Mouse (Mus musculus) liver, embryonic 15.5 days (tissue): Measurements from ENCODE around the gene Gm10300. TPM values are rescaled to one million over a fixed set of nuclear protein-coding genes. Genes with fewer than 3 reads are reported as not detected.
A peak's percentile ranks its signal among the peaks of the same experiment; 100 is the strongest.

ENCODE experiments used
- ATAC-seq: fragments of 200-750 bp; cut with Nextera tagmentation; 2 replicates; pipeline ENCODE4 v1.8.0; 2017; ENCODE audit warnings: moderate number of reproducible peaks, mild to moderate bottlenecking, moderate library complexity; ENCODE audit not compliant: insufficient read depth
- H3K27ac ChIP-seq: fragments of 300-500 bp; sonication (generic); replicated peaks from 2 replicates; pipeline ENCODE4 v1.5.1; 2015; ENCODE audit warnings: mild to moderate bottlenecking, inconsistent platforms
- H3K27me3 ChIP-seq: fragments of 300-500 bp; sonication (generic); 2 replicates; pipeline ENCODE4 v1.6.1; 2015; ENCODE audit warnings: mild to moderate bottlenecking, inconsistent platforms
- H3K36me3 ChIP-seq: fragments of 300-500 bp; sonication (generic); replicated peaks from 2 replicates; pipeline ENCODE4 v1.6.1; 2015; ENCODE audit warnings: moderate library complexity, mild to moderate bottlenecking, inconsistent platforms
- H3K4me1 ChIP-seq: fragments of 300-500 bp; sonication (generic); replicated peaks from 2 replicates; pipeline ENCODE4 v1.6.1; 2015; ENCODE audit warnings: inconsistent platforms
- H3K4me2 ChIP-seq: fragments of 300-500 bp; sonication (generic); 2 replicates; pipeline ENCODE4 v1.6.1; 2015; ENCODE audit warnings: moderate library complexity, mild to moderate bottlenecking, inconsistent platforms
- H3K4me3 ChIP-seq: fragments of 300-500 bp; sonication (generic); replicated peaks from 2 replicates; pipeline ENCODE4 v1.5.1; 2015; ENCODE audit warnings: mild to moderate bottlenecking, inconsistent platforms
- H3K9ac ChIP-seq: fragments of 300-500 bp; sonication (generic); 2 replicates; pipeline ENCODE4 v1.6.1; 2015; ENCODE audit warnings: moderate library complexity, mild to moderate bottlenecking, inconsistent platforms
- H3K9me3 ChIP-seq: fragments of 300-500 bp; sonication (generic); replicated peaks from 2 replicates; pipeline ENCODE4 v1.6.1; 2016; ENCODE audit warnings: inconsistent platforms
- WGBS: fragments of 180-500 bp; shearing (Covaris S2); methylation state at CpG from one replicate; pipeline ENCODE4 v1.1.7; 2015; ENCODE audit warnings: mixed read lengths; ENCODE audit not compliant: insufficient replicate concordance; 5-methylcytosine and 5-hydroxymethylcytosine counted together
- polyA plus RNA-seq: library from polyadenylated mRNA; unstranded; fragments of >200 nt; fragmentation: Nextera tagmentation; extraction: Ambion mirVana; gene quantifications from 2 replicates; pipeline ENCODE4 v1.2.1, GENCODE M21; 2015

The Gm10300 gene
- polyA plus RNA-seq: 0.43 and 0.46 TPM in 2 replicates

DNA sequence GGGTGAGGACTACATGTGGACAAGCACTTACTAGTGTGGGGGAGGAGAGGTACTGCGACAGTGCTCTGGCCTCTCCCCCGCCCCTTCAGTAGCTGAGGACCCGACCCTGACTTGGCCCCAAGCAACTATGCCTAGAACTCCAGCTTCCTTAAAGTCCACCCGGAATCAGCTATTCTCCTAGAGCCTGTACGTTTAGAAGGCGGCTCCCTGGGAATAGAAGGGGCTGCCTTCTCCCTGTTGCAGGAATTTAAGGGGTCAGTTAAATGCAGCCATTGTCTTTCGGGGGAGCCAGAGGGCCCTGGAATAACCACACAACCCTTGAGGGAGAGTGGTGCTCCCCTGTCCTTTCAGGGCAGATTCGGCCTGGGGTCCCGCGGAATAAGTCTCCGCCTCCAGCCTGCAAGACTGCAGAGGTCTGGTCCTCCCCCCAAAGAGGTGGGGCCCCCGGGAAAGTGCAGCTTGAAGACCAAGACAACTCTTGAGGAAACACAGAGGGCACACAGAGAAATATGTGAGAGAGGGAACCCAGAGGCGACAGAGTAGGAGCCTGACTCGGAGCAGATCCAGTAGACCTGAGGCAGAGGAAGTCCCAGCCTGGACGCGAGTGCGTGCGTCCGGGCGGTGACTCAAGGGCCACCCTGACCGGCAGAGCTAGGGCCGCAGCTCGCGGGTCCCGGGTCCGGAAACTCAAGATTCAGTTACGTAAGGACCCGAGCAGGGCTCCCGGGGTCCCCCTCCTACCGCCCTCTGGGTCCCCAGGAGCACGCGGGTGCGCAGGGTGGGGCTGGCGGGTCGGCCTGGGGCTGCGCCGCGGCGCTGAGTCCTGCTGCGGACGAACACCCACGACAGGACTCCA, at the start of gene Gm10300:
Gene Gm10300, plus strand, starts transcription at position 621 of the 856 bp plus-strand sequence.
- Histone ChIP-seq H3K4me1 (peaks cover 84% of the 10 kb centered on the region), H3K36me3 (peaks cover 40% of the 10 kb centered on the region), H3K9me3 (no peaks in the 10 kb centered on the region), H3K4me2 (peak within 1 kb of the TSS; percentile 86), H3K9ac (peak within 1 kb of the TSS; percentile 98), H3K4me3 (peak within 1 kb of the TSS; percentile 94), H3K27ac (peak within 1 kb of the TSS; percentile 99), H3K27me3 (no peaks in the 10 kb centered on the region)
- WGBS: under 1% methylated on average over 42 of the region's 42 CpGs
- ATAC-seq: peak; percentile 20

DNA sequence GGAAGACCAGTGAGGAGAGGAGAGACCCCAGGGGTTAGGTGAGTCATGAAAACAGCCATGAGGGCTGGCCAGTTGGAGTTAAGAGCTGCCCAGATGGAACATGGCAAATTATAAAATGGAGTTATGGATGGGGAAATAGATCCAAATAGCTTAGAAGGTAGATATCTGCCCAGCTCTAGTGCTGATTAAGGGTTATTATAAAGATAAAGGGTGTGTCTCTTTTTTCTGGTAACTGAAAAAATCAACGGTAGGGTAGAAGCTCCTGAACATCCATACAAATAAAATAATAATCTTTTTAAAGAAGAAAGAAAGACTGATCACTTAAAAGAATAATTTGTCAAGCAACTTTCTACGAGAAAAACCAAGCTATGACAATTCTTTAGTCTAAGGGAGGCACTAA, 49.2 kb upstream of the Gm10300 start:
- peaks cover 76% of the 10 kb centered on the region for H3K4me1 ChIP-seq
- peak overlapping the region; percentile 37; the same call in 1 of the 2 replicates for H3K9ac ChIP-seq
- no peak overlapping the region for H3K4me3 ChIP-seq
- 0 out of 2 replicates have a peak, but pooled peaks cover 2% of the 10 kb centered on the region for H3K9me3 ChIP-seq
- H3K27ac ChIP-seq: peak overlapping the region; percentile 85
- peak overlapping the region; percentile 33 for H3K4me2 ChIP-seq
- peaks cover 45% of the 10 kb centered on the region for H3K36me3 ChIP-seq
- no peaks in the 10 kb centered on the region for H3K27me3 ChIP-seq
- 41% methylated on average over 2 of the region's 2 CpGs for WGBS
- ATAC-seq: no peak

DNA sequence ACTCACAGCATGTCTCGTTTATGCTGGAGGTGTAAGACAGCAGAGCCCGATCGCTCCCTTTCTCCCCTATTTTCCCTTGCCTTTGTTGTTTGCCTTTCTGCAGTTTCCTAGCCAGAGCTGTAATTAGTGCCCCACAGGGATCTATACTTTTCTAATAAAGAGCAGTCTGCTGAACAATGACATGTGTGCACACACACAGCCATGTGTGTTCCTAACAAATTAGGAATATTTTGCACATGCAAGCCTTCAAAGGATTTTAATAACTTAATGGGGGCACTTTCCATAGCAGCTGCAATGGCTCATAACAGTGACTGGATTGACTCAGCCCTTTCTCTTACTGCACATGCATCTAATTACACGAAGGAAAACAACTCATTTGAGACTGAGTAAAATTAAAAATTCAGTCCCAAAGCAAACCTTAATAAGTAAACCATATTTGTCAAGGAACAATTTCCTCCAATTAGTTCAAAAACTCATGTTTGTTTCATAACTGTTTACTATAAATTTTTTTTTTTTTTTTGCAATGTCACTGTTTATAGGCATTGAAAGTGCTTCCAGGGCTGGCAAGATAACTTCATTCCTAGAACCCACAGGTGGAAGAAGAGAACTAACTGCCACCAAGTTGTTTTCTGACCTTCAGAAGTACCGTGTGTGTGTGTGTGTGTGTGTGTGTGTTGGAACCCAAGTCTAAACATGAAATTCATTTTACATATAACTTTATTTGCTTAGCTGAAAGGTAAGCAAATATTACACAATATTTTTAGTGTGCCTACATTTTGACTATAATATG, 48.6 kb upstream of the Gm10300 start:
- Histone ChIP-seq H3K27me3 (no peaks in the 10 kb centered on the region), H3K4me1 (peaks cover 82% of the 10 kb centered on the region), H3K4me3 (no peak overlapping the region), H3K4me2 (peak overlapping the region; percentile 29), H3K27ac (peak overlapping the region; percentile 85), H3K9me3 (0 out of 2 replicates have a peak, but pooled peaks cover 2% of the 10 kb centered on the region), H3K9ac (peak overlapping the region; percentile 37), H3K36me3 (peaks cover 50% of the 10 kb centered on the region)
- 38% methylated on average over 5 of the region's 5 CpGs for WGBS
- peak; percentile 78 for ATAC-seq

DNA sequence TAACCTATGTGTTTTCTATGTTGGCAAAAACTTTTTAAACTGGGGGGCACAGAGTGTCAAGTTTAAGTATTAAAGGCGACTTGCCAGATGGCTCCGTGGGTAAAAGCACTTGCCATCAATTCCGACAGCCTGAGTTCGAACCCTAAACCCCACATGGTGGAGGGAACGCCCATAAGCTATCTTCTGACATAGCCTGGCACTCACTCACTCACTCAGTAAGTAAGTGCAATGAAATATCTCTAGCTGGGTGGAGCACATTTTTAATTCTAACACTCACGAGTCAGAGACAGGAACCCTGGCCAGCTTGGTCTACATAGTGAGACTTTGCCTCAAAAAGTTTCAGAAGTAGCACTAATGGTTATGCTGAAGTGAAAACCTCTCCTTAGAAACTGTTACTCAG, 47.3 kb upstream of the Gm10300 start:
- Histone ChIP-seq H3K4me2 (peak overlapping the region; percentile 36), H3K4me3 (no peak overlapping the region), H3K4me1 (peaks cover 87% of the 10 kb centered on the region), H3K36me3 (peaks cover 55% of the 10 kb centered on the region), H3K27me3 (no peaks in the 10 kb centered on the region), H3K9ac (0 out of 2 replicates have a peak overlapping the region, but pooled peaks have one; percentile 13), H3K9me3 (0 out of 2 replicates have a peak, but pooled peaks cover 2% of the 10 kb centered on the region), H3K27ac (peak overlapping the region; percentile 86)
- ATAC-seq: peak; percentile 75
- WGBS: 39% methylated on average over 6 of the region's 6 CpGs

DNA sequence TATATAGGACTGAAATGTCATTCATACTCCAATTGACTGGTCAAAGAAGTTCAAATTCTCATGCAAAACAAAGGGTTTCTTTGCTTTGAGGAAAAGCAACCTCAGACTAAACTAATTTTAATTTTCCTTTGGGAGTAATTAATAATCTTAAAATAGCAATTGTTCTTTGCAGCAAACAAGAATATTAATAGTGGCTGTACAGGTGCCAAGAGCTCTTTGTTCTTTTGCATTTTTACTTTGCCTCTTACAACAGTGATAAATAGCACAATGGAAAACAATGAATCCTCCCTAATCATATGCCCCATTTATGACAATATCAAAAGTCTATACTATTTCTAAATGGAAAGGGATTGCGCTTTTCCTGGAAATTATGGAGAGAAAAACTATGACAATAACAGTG, 46.7 kb upstream of the Gm10300 start:
- Histone ChIP-seq H3K27ac (peak overlapping the region; percentile 86), H3K4me1 (peaks cover 89% of the 10 kb centered on the region), H3K9ac (peak overlapping the region; percentile 36; the same call in 1 of the 2 replicates), H3K27me3 (no peaks in the 10 kb centered on the region), H3K36me3 (peaks cover 56% of the 10 kb centered on the region), H3K4me3 (no peak overlapping the region), H3K4me2 (peak overlapping the region; percentile 36), H3K9me3 (no peaks in the 10 kb centered on the region)
- no peak for ATAC-seq
- 95% methylated on average over 1 of the region's 1 CpGs for WGBS

DNA sequence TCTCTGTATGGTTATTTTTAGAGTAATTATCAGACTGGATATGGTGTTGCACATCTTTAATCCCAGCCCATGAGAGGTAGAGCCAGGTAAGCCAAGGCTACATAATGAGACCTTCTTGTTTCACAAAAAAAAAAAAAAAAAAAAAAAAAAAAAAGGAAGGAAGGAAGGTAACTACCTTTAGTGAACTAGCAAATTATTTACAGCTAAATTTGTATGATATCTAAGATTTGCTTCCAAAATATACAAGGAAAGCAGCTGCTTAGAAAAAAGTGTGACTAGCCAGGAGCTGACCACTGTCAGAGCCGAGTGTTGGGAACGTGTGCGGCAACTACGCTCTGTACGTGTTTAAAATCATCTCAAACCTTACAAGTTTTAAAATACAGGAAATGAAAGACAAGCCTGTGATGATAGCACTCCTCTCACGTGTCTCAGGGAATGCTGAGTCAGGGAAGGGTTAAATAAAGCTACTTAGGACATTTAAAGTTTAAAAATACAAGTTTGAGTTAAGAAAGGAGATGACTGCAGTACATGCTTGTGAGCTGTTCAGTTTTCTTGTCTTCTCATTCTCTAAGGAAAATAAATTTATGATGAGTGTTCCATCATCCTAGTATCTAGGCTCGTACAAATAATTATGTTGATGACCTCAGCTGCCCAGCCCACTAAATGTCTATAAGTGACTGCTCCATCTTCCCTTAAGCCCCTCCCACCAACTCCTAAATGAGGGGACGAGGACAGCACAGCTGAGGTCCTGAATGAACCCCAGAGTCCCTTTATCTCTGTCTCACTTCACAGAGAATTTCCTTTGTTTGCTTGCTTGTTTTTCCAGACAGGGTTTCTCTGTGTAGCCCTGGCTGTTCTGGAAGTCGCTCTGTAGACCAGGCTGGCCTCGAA, 44.4 kb upstream of the Gm10300 start:
- H3K27ac ChIP-seq: peak overlapping the region; percentile 86
- H3K4me3 ChIP-seq: no peak overlapping the region
- H3K9me3 ChIP-seq: no peaks in the 10 kb centered on the region
- peak overlapping the region; percentile 27; the same call in 1 of the 2 replicates for H3K4me2 ChIP-seq
- 21% methylated on average over 10 of the region's 10 CpGs for WGBS
- H3K4me1 ChIP-seq: peaks cover 87% of the 10 kb centered on the region
- H3K27me3 ChIP-seq: no peaks in the 10 kb centered on the region
- peak; percentile 26; the same call in 1 of the 2 replicates for ATAC-seq
- peaks cover 49% of the 10 kb centered on the region for H3K36me3 ChIP-seq
- H3K9ac ChIP-seq: no peak overlapping the region

DNA sequence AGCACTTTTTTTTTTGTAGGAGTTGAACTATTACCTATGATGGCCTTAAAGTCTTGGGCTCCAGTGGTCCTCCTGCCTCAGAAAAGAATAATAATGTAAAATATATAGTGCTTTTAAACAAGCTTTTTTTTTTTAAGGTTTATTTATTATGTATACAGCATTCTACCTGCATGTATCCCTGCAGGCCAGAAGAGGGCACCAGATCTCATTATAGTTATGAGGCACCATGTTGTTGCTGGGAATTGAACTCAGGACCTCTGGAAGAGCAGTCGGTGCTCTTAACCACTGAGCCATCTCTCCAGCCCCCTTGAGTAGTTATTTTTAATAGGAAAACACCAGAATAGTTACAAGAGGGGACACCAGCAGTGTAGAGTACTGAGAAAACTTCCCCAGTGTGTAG, 41.3 kb upstream of the Gm10300 start:
- no peaks in the 10 kb centered on the region for H3K9me3 ChIP-seq
- H3K9ac ChIP-seq: no peak overlapping the region
- H3K4me2 ChIP-seq: no peak overlapping the region
- ATAC-seq: no peak
- H3K4me3 ChIP-seq: no peak overlapping the region
- peaks cover 73% of the 10 kb centered on the region for H3K36me3 ChIP-seq
- 66% methylated on average over 1 of the region's 1 CpGs for WGBS
- peaks cover 86% of the 10 kb centered on the region for H3K4me1 ChIP-seq
- H3K27ac ChIP-seq: peak overlapping the region; percentile 54
- no peaks in the 10 kb centered on the region for H3K27me3 ChIP-seq

DNA sequence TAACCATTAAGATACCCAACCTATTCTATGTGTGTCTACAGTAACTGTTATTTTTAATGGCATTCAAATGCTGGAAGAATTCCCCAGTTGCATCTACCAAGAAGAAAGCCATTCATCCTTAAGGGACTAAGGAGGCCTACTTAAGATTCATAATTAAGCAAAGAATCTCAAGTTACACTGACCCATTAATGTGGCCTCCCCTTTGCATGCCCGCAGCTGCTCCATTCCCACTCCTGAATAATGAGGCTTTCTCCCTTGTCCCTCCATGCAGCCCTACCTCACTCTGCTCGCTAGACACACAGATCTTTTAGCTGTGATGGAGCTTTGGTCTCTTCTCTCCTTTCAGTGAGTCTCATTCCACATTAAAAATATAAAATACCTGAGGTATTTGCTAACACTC, 40.3 kb upstream of the Gm10300 start:
- Histone ChIP-seq H3K36me3 (peaks cover 73% of the 10 kb centered on the region), H3K4me3 (no peak overlapping the region), H3K27me3 (no peaks in the 10 kb centered on the region), H3K9ac (no peak overlapping the region), H3K4me1 (peaks cover 86% of the 10 kb centered on the region), H3K9me3 (no peaks in the 10 kb centered on the region), H3K27ac (peak overlapping the region; percentile 60), H3K4me2 (no peak overlapping the region)
- no peak for ATAC-seq
- 79% methylated on average over 2 of the region's 2 CpGs for WGBS

DNA sequence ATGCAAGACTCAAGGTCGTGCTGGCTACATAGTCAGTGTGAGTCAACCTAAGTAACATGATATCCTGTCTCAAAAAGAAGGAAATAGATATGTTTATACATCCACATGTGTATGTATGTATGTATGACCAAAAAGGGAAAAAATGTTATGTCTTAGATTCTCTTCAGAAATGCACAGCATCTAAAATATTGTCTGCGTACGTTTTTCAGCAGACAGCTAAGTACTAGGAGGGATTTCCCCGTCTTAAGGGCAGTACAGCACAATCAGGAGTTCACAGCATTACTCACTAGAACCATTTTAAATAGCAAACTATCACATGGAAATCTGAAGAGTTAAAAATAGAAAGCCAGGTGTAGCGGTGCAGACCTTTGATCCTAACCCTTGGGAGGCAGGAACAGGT, 37.4 kb upstream of the Gm10300 start:
- no peak for ATAC-seq
- no peak overlapping the region for H3K4me3 ChIP-seq
- peak overlapping the region; percentile 31; the same call in 1 of the 2 replicates for H3K27ac ChIP-seq
- H3K36me3 ChIP-seq: peaks cover 63% of the 10 kb centered on the region
- H3K4me1 ChIP-seq: peaks cover 87% of the 10 kb centered on the region
- 77% methylated on average over 5 of the region's 5 CpGs for WGBS
- no peak overlapping the region for H3K4me2 ChIP-seq
- H3K27me3 ChIP-seq: no peaks in the 10 kb centered on the region
- H3K9ac ChIP-seq: no peak overlapping the region
- no peaks in the 10 kb centered on the region for H3K9me3 ChIP-seq

DNA sequence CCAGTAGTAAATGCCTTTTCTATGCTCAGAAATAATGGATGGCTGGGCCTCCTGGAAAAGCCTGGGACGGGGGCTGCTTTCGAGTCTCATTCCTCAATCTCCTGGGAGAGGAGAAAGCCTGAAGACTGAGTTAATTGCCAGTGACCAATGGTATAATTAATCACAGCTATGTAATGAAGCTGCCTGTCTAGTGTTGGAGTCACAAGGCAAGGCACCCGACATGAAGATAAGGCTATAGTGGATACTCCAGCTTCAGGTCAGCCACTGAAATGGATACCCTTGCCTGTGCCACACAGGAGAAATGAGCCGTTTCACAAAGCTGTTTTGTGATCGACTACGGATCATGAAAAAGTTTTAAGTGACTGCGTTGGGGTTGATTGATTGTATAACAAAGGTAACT, 36.5 kb upstream of the Gm10300 start:
- Histone ChIP-seq H3K9me3 (no peaks in the 10 kb centered on the region), H3K27me3 (no peaks in the 10 kb centered on the region), H3K4me1 (peaks cover 85% of the 10 kb centered on the region), H3K4me3 (no peak overlapping the region), H3K36me3 (peaks cover 55% of the 10 kb centered on the region), H3K4me2 (no peak overlapping the region), H3K27ac (no peak overlapping the region), H3K9ac (no peak overlapping the region)
- no peak for ATAC-seq
- 83% methylated on average over 7 of the region's 7 CpGs for WGBS
